Mouse (Mus musculus): ENCODE results near the gene Cubn. TPM values are rescaled to one million over a fixed set of nuclear protein-coding genes. Genes with fewer than 3 reads are reported as not detected.

Gene Cubn
- total RNA-seq, 2 experiments from 2014 or later, result 0.59 to 10.6 TPM

DNA sequence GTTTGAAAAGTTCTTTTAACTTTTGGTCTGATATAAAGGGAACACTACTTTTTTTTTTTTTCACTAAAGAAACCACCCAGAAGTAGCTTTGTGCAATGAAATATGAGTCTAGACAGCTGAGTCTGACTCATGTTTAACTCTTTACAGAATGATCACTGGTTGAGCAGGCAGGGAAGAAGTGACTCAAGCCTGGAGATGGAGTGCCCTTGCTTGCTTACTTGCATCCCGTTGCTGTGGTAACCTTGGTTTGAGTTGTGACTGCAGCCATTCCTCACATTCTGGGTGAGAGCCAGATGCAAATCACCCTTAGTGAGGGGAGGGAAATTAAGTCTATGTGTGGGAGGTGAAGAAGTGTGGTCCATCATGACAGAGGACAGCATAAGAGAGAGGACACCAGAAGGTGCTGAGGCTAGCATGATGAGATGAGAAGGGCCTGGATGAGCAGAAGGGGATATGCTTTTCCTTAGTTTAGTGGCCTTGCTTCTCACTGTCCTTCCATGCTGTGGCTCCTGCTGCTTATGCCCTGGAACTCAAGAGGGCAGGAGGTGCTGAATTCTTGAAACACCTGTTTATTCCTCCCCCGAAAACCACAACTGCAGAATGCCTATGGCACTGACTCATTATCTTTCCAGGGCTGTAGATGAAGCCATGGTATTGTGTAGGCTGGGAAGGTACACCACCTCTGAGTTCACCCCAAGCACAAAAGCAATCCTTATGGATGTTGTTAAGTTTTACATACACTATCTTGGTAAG is 81.7 kb downstream of the Cubn start:
- no peak for DNase-seq (ENCODE audit: low spot score in 2 of 2)

DNA sequence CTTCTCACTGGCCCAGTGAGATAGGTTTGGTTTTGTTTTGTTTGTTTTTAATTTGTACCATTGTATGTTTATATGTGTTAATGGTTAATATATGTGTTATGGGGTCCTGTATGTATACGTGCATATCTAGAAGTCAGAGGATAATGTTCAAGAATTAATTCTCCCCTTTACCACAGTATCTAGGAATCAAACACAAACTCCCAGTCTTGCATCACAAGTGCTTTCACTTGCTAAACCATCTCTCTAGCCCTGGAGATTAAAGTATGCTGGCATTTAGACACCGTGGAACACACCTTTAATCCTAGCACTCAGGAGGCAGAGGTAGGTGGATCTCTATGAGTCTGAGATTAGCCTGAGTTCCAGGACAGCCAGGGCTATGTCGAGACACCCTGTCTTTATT is 83.3 kb downstream of the Cubn start:
- no peak for DNase-seq (ENCODE audit: low spot score in 2 of 2)

DNA sequence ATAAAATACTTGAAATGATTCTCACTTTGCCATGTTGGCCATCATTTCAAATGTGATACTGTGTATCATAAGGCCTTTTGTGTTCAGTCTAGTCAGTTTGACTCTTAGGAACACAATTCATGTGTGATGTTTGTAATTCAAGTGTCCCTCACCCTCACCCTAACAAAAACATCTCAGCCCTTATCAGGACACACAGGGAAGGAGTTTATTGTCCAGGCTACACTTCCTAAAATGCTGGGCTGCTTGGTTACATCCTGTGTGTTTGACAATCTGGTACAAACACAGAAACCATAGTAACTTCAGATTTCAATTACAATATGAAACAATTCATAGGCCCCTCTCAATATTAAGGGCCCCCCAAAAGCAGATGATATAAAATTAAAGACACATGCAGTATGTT is 83.9 kb downstream of the Cubn start:
- no peak for DNase-seq (ENCODE audit: low spot score in 2 of 2)

DNA sequence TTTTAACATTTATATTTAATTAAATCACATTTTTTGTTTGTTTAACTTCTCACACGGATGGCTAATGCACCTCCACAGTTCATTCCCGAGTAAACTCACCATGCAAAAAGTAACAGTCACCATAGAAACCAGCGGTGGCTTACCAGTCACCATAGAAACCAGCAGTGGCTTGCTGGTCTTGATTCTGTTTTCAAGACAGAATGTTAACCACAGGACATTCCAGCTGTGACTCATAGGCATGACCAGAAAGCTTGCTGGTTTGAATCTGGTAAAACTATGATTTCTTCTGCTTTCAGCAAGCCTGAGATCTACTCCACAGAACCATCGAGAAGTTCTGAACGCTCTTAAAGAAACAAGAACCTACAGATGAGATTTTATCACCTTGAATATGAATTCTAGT is 84.3 kb downstream of the Cubn start:
- no peak for DNase-seq (ENCODE audit: low spot score in 2 of 2)

DNA sequence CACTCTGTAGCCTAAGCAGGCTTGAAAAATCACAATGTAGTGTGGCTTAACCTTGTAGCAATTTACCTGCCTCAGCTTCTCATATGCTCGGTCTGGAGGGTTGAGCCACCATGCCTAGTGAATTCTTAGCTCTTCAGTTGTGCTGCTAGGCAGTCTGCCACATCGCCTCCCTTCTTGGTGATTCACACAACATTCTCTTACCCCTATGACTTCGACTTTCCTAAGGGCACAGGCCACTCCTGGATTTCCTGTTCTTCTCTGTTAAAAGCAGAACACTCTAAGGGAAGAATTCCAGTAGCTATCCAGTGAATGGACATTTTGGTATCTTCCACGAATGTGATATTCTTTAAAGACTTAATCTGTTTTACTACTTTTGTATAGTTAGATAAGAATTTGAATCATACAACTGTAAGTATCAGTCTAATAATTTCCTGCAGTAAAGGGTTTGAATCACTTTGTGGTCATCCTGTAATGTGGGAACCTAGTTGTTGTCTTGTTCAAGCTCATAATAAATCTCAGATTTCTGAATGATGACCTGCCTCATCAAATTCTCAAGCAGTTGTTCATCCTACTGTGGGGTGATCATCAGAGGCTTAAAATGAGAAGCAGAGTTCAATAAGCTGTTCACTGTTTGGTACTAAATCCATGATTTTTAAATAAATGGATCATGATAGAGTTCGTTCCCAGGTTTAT is 86.5 kb downstream of the Cubn start:
- DNase-seq (ENCODE audit: low spot score in 2 of 2), result no peak

DNA sequence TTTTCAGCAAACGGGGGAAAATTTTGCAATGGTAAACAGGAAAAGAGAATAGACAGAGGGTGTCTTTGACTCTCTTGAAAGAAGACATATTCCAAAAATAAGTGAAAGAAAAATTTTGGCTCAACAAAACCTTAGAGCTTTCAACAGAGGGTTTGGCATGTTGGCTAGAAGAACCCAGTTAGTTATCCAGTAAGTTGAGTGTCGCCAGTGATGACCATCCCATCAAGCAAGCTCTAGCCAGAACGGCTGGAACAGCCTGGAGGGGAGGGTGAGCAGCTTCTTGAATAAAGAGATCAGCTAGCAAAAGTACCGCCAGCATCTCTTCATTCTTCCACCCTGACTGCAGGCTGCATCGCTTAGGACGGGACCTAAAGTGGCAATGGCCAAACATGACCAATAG is 90.8 kb downstream of the Cubn start:
- no peak for DNase-seq (ENCODE audit: low spot score in 2 of 2)

DNA sequence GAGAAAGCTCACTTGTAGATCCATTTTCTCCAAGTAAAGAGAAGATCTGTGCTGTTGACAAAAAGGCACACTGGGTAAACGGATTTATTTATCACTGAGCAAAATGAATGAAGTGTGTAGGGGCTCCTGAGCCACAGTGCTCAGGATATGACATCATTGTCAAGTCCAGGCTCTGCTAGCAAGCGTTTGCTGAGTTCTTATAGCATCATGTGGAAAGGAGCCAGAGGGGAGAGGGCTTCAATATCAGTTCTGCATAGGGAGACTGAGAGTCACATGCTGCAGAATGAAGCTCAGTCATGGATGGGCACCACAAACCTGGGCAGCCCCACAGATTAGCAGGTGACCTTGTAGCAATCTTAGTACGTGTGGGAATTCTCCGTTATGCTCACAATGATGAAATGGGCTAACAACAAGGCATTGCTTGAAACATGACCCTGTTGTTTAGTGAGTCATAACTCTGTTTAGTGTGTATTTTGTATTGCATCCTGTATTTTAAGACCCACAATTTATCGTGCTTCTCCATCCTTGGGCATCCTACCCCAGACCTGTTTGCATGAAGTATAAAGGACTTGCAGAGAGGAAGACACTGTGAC is 92.0 kb downstream of the Cubn start:
- no peak for DNase-seq (ENCODE audit: low spot score in 2 of 2)

DNA sequence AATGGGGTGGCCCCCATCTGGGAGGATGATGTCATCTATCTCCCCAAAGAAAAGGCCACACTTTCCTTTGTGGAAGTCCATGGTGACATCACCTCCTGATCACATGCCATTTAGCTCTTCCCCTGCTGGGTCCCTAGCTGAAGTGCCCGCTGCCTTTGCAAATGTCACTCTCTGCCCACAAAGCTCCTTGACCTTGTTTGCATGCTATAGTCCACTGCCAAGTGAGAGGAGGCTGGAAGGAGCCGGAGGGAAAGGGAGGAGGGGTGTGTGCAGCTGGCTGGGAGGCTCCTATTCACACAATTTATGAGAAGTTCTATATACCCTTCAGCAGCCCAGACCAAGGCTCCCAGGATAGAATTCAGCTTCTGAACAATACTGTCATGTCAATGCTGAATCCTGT is 92.7 kb downstream of the Cubn start:
- peak; percentile 10 to 38 for DNase-seq (ENCODE audit: low spot score in 2 of 2)

DNA sequence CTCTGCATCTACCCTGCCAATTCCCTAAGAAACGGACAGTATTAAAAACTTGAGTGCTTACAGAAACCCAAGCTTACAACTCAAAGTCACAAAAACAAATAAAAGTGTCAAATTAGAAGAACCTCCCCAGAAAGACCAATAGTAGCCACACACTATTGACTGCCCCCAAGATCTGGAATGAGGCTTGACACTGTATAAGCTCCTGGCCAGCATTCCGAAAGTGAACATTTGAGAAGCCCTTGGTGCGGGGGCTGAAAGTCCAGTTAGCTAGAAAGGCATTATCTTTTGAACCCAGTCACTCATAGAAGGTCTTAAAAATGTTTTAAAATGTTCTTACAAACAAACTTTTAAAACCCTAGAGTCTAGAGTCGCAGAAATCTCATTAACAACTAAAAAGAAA is 93.1 kb downstream of the Cubn start:
- no peak for DNase-seq (ENCODE audit: low spot score in 2 of 2)

DNA sequence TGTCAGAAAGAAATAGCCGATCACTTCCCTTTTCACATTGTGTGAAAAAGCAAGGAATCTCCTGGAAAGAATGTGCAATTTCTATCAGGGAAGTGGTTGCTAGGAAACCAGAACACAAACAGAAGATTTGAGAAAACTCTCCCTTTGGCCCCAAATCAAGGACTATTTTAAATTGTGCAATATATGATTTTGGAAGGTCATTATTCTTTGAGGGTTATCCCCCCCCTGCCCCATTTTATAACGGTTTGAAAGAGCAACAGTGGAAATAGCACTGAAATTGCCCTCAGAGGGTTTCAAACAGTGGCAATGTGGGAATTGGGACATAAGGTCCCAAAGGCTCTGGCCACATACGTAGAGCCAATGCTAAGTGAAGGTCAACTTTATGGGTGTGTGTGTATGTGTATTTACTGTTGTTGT is 95.5 kb downstream of the Cubn start:
- DNase-seq (ENCODE audit: low spot score in 2 of 2), result no peak

DNA sequence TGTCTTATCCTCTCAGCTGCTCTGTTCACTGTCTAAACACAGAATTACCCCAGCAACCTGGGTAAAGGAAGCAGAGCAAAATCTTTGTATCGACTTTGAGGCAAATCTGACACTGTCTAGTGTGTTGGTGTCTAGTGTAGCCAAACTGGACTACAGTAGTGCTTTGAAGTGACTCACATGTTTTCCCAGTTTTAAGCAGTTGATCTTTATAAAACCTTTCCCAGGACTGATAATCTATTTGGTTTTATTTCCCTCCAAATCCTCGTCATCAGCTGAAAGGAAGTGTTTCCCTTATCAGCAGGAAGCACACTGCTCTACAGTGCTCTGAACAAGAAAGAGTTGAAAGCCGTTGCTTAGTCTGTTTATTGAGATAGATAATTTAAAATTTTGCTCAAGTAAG is 100.6 kb downstream of the Cubn start:
- no peak for DNase-seq (ENCODE audit: low spot score in 2 of 2)

DNA sequence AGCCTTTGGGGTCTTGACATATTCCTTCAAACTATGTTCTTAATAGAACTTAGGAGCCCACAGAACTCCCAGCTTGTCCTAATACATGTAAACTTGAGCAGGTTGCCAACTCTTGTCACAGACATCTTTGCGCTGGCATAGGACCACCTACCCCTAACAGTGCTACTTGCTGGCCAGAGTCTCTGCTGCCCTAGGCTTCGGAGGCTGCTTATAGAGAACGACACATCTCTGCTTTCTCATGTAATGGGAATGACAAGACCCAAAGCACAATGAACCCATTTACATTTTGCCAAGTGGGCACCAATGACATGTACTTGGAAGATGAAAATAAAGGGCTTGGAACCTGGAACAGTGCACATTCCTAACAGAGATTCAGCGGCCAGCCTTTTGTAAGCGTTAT is 105.0 kb downstream of the Cubn start:
- no peak for DNase-seq (ENCODE audit: low spot score in 2 of 2)

DNA sequence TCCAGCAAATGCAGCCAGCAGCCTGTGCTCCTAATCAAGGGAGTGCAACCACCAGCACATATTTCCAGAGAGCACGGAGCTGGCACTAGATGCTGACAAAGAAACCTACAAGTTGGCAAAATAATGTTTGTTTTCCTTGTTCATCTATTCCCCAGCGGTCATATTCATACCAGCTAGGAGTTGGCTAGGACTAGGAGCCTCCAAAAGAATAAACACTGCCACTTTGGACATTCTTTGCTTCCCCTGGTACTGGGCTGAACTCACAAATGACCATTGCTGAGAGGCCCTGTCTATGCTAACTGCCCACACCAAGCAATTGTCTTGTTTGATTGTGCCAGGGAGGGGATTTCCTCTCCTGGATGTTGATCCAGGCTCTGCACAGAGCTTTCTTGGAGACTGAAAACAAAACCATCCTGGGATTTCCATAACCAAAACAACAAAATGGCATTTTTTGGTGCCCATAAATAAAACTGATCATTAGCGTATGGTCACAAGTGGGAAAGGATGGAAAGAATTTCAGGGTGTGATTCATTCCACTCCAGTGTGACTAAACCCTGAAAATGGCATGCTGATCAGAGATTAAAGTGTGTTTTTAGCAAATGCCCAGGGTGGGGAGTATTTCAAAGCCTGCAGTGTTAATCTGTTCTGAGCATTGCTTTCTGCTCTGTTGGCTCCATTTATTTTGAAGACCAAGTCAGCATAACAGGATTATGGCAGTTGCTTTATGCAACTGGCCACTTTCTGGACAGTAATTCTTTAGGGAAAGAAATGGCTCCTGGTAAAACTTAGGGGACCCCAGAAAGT is 105.9 kb downstream of the Cubn start:
- no peak for DNase-seq (ENCODE audit: low spot score in 2 of 2)

DNA sequence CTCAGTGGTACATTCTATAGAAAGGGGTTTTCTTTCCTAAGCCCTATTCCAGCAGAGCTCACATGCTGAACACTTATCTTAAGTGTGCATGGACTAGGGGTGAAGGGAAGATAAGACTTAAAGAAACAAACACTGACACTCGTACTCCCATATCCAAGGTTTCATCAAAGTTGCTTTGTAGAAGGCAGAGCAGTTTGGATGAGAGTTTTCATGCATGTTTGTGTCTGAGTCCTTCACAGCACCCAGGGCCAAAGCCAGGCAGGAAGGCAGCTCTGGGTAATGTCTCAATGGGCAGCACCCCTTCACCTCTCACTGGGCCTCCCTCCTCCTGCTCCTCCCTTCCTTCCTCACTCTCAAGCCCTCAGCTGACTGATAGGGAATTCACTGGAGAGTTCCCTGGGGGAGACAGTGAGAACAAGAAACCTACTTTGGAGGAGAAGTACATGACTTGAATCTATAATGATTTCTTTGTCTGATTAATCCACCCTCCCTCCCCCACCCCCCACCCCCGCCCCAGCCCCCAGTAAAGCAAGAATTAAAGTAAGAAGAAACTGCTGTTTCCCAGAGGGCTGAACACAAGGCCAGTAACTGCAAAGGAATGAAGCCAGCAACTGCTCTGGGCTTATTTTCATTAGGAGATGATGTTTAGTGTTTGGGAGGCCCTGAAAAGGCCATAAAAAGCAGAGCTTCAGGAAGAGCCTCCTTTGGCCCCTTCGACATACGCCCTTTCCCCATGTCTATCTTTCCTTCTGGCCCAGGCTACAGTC is 106.7 kb downstream of the Cubn start:
- no peak for DNase-seq (ENCODE audit: low spot score in 2 of 2)

DNA sequence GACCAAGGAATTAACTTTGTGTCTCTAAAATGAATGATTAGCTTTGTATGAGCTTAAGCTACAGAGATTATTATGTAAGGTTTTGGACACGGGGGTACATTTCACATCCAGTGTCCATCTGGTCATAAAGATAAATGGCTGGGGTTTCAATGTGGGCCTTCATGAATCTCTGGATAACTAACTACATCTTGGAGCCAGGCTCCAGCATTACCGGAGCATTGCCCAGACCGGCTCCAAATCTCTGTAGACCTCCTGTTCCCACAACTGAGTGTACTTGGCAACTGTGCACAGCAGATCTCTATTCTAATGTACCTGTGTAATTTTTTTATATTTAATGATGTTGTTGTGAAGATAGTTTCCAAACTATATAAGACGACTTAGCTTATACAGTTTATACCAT is 115.4 kb downstream of the Cubn start:
- no peak for DNase-seq (ENCODE audit: low spot score in 2 of 2)

DNA sequence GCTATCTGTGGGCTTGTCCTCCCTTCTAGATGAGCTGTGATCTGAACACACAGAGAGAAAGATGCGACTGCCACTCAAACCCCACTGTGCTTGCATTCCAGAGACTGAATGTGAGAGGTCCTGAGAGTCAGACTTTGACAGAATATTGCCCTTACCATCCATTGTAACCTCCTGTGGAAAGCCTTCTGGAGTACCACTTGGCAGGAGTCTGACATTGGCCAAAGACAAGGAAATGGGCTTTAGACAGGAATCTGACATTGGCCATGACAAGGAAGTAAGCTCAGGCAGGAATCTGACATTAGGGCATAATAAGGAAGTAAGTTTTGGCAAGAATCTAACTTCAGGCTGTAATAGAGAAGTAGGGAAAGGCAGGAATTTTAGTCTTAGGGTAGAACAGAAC is 118.3 kb downstream of the Cubn start:
- no peak for DNase-seq (ENCODE audit: low spot score in 2 of 2)

DNA sequence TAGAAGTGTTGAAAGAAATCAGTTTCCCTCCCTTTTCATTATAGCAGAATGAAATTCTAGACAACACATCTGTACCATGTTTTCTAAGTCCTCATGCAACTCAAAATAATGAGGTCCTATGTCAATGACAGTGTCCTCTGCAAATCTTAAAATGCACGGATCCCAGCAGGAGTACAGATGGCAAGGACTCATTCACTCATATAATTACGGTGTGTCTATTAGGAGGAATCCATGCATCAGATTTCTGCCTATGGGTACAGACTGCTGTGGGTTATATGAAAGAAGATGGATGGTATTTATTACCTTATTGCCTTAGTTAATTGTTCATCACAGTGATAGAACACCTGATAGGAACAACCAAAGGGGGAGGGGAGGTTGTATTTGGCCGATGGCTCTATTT is 118.8 kb downstream of the Cubn start:
- no peak for DNase-seq (ENCODE audit: low spot score in 2 of 2)

DNA sequence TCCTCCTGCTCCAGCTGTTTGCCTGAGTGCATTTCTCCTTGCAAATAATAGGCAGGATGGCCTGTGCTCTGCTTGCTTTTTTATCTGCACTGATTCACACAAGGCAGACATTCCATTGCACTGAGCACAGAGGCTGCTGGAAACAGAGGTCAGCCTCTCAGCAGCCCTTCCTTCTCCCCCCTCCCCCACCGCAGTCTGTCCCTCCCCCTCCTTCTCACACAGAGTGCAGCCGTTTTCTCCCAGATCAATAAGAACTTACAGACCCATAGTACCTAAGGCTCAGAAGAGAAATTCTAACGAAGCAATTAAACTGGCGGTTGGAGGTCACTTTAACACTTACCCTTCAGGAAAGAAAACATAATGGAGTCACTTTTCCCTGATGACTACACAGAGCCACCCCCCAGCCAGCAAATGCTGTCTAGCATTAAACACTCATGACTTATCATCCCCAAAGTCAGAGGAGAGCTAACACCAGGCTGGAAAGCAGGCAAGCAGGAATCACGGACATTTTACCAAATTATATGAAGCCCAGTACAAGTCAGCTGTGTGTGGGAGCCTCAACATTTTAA is 119.3 kb downstream of the Cubn start:
- peak in 1 of 2 experiments; percentile 20 for DNase-seq (ENCODE audit: low spot score in 2 of 2)

DNA sequence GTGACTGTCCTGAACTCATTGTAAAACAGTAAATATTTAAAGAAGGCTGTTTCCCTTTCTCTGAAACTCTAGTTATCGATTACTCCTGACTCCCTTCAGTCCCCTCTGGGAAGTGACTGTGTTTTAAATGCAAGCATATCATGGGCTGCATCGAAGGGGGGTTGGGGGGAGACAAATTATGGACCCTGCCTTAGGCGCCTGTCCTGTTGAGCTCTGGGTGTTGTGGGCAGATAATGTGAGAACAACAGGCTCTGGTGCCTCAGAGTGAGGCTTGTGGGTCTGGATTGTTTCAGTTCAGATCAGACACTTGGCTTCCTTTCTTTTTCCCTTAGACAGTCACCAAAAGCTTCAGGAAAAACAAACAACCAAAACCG is 119.8 kb downstream of the Cubn start:
- DNase-seq (ENCODE audit: low spot score in 2 of 2), result no peak

DNA sequence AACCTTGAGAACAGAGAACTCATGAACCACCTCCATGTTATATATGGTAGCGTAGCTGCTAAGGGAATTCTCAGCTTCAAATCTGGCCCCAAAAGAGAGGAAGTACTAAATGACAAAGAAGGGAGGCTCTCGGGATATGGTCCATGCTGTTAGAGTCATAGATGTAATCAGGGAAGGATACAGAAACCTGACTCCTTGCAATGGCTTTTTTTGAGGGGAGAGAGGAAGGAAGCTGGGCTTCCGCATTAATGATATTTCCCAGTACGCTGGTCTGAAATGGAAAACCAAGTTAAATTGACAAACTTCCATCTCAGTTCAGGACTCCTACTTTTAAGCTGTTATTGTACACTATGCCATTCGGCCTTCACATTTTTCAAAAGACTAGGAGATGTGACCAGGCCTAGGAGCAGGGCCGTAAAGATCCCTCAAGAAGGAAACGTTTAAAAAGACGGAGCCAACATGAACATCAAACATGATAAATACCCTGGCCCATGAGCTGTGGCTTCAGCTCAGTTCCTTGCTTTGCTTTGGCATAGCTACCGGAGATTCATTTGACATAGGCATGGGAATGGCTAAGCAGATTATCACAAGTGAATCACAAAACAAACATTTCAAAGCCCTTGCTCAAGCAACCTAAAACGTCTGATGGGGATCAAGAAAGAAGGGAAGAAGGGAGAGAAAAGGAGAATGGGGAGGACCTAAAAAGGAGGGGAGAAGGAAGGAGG is 120.4 kb downstream of the Cubn start:
- DNase-seq (ENCODE audit: low spot score in 2 of 2), result no peak
